Mouse (Mus musculus) yolk sac, embryonic 10.5 days (tissue): Measurements from ENCODE around the gene Eid3.

Experiments
- DNase-seq: peaks from one replicate; pipeline ENCODE4 v3.0.0-alpha.2; 2017; ENCODE audit warnings: low spot score

Eid3 gene

GRCm38 (mm10) chr10:82866356-82866755 lies at the start of gene Eid3:
Eid3 (plus strand) TSS chr10:82866626.
- no peak for DNase-seq

GRCm38 (mm10) chr10:82817514-82817913 lies 48.9 kb upstream of the Eid3 start:
- DNase-seq: no peak

- DNase-seq: no peak
Observed at GRCm38 (mm10) chr10:82817936-82818335, 48.5 kb upstream of the Eid3 start.

GRCm38 (mm10) chr10:82818661-82819060 lies 47.8 kb upstream of the Eid3 start:
- DNase-seq: no peak

- no peak for DNase-seq
Observed at GRCm38 (mm10) chr10:82823108-82823778, 43.2 kb upstream of the Eid3 start.

GRCm38 (mm10) chr10:82823779-82824177 lies 42.6 kb upstream of the Eid3 start:
- no peak for DNase-seq

- no peak for DNase-seq
Observed at GRCm38 (mm10) chr10:82824541-82824940, 41.9 kb upstream of the Eid3 start.

GRCm38 (mm10) chr10:82826516-82826915 lies 39.9 kb upstream of the Eid3 start:
- no peak for DNase-seq

- DNase-seq: no peak
Observed at GRCm38 (mm10) chr10:82833926-82834325, 32.5 kb upstream of the Eid3 start, which contains the start of gene Txnrd1. Txnrd1 (plus strand) TSS chr10:82833951.

GRCm38 (mm10) chr10:82835898-82836297 lies 30.5 kb upstream of the Eid3 start:
- no peak for DNase-seq

GRCm38 (mm10) chr10:82838390-82838789 lies 28.0 kb upstream of the Eid3 start:
- DNase-seq: peak; percentile 54

- DNase-seq: no peak
Observed at GRCm38 (mm10) chr10:82844090-82844489, 22.3 kb upstream of the Eid3 start.

GRCm38 (mm10) chr10:82844731-82845130 lies 21.7 kb upstream of the Eid3 start:
- DNase-seq: no peak

- DNase-seq: peak; percentile 64
Observed at GRCm38 (mm10) chr10:82847821-82848459, 18.5 kb upstream of the Eid3 start.

- no peak for DNase-seq
Observed at GRCm38 (mm10) chr10:82849686-82850353, 16.6 kb upstream of the Eid3 start.

- DNase-seq: no peak
Observed at GRCm38 (mm10) chr10:82850354-82850752, 16.1 kb upstream of the Eid3 start.

- no peak for DNase-seq
Observed at GRCm38 (mm10) chr10:82851751-82852150, 14.7 kb upstream of the Eid3 start.

- DNase-seq: no peak
Observed at GRCm38 (mm10) chr10:82858032-82858680, 8.3 kb upstream of the Eid3 start.

GRCm38 (mm10) chr10:82858691-82859532 lies 7.5 kb upstream of the Eid3 start:
- peak; percentile 95 for DNase-seq

GRCm38 (mm10) chr10:82859533-82859915 lies 6.9 kb upstream of the Eid3 start:
- DNase-seq: peak; percentile 73

- peak; percentile 86 for DNase-seq
Observed at GRCm38 (mm10) chr10:82860181-82860928, 6.1 kb upstream of the Eid3 start.
